Mouse (Mus musculus) cortical plate, adult 2 months (tissue): ENCODE results near the gene Sun1. TPM values are rescaled to one million over a fixed set of nuclear protein-coding genes. Genes with fewer than 3 reads are reported as not detected.

Experiments
- H3K27ac ChIP-seq: fragments of 200-500 bp; 2 replicates; pipeline ENCODE4 v1.5.1; 2012; ENCODE audit warnings: low read length, control low read depth, inconsistent platforms; ENCODE audit not compliant: insufficient read depth
- H3K4me1 ChIP-seq: fragments of 200-500 bp; 2 replicates; pipeline ENCODE4 v1.6.1; 2011; ENCODE audit warnings: low read length; ENCODE audit not compliant: control insufficient read depth, insufficient read depth
- H3K4me3 ChIP-seq: fragments of 200-500 bp; 2 replicates; pipeline ENCODE4 v1.5.1; 2011; ENCODE audit warnings: mild to moderate bottlenecking, low read length, control low read depth; ENCODE audit not compliant: insufficient read depth
- CTCF ChIP-seq: fragments of 200-500 bp; IDR thresholded peaks from 2 replicates; pipeline ENCODE4 v1.5.1; 2011; ENCODE audit warnings: mild to moderate bottlenecking, control low read depth, low read length; ENCODE audit not compliant: insufficient read depth; ENCODE audit errors: extremely low read depth
- POLR2A ChIP-seq: fragments of 200-500 bp; IDR thresholded peaks from 2 replicates; pipeline ENCODE4 v1.6.1; 2011; ENCODE audit warnings: mild to moderate bottlenecking, low read length, control low read depth; ENCODE audit not compliant: insufficient read depth; ENCODE audit errors: extremely low read depth
- polyA plus RNA-seq: library from polyadenylated mRNA; depleted of rRNA; stranded (reverse); fragments of >200 nt; gene quantifications from 2 replicates; pipeline ENCODE4 v1.2.3, GENCODE M21; 2012

The Sun1 gene
- polyA plus RNA-seq, 1 experiment = 115 TPM

GRCm38 (mm10) chr5:139241022-139241761, 40.8 kb downstream of the Sun1 start:
- TF ChIP-seq CTCF = no peak
- no peak for TF ChIP-seq POLR2A
- Histone ChIP-seq H3K4me1 (peaks cover 2% of the 10 kb centered on the region; the same call in 1 of the 2 replicates), H3K4me3 (no peak overlapping the region), H3K27ac (no peak overlapping the region)

DNA sequence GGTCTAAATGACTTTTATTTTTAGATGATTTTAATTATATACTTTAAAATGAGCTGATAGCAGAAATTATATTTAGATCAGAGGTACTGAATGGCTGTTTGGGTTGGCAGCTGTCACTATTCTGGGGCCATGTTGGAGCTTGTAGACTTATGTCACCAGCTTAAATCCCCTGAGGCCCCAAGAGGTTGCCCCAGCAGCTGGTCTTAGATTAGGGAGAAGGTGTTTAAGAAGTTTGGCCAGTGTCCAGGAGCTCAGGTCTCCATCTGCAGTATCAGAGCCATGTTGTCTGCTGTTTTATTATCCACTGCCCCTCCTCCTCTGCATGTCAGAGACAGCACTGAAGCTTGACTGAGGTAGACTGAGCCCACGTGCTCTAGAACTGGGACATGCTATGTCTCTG, 42.9 kb downstream of the Sun1 start:
- no peak overlapping the region for H3K4me3 ChIP-seq
- no peak for TF ChIP-seq CTCF
- TF ChIP-seq POLR2A = no peak
- H3K27ac ChIP-seq = no peak overlapping the region
- H3K4me1 ChIP-seq = peaks cover 2% of the 10 kb centered on the region; the same call in 1 of the 2 replicates

DNA sequence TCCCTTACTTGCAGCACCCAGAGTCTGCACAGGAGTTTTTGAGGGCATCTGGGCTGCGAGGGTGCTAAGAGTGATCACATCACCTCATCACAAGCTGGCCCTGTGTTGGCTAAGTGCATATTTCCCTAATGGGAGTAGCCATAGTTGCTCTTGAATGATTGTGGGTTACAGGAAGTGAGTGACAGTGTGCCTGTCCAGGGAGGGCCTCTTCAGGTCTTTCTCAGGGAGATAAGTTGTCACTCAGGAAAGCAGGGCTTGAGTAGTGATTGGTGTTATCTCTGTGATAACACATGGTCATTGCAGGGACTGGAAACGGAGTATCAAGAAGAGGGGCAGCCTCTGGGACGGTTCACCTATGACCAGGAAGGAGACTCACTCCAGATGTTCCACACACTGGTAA, 47.3 kb downstream of the Sun1 start:
- Histone ChIP-seq H3K4me3 (no peak overlapping the region), H3K4me1 (no peaks in the 10 kb centered on the region), H3K27ac (no peak overlapping the region)
- TF ChIP-seq POLR2A (no peak), CTCF (no peak)

- no peak overlapping the region for H3K27ac ChIP-seq
- TF ChIP-seq POLR2A = no peak
- peaks cover 2% of the 10 kb centered on the region for H3K4me1 ChIP-seq
- no peak overlapping the region for H3K4me3 ChIP-seq
These were observed 48.4 kb downstream of the Sun1 start for GRCm38 (mm10) chr5:139248846-139249245.

GRCm38 (mm10) chr5:139251279-139251678, 50.8 kb downstream of the Sun1 start:
- Histone ChIP-seq H3K4me1 (peaks cover 4% of the 10 kb centered on the region), H3K4me3 (no peak overlapping the region; the same call in 1 of the 2 replicates), H3K27ac (no peak overlapping the region)
- TF ChIP-seq POLR2A (no peak), CTCF (no peak)

DNA sequence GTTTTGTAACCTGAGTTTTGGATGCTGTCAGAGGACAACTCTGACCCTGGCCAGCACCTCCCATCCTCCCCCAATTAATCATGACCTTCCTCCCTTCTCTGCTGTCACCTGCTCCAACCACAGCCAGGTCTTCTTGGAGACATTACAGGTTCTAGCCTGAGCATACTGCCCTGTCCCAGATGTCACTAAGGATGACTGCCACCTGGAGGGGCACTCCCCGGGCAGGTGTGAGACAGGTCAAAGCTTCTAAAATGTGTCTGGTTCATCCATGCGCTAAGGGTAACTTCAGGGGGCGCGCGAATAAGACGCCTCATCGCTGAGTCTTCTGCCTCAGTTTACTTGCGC, 51.3 kb downstream of the Sun1 start:
- peak overlapping the region; percentile 97 for H3K4me3 ChIP-seq
- peak overlapping the region; percentile 60 for H3K27ac ChIP-seq
- peaks cover 4% of the 10 kb centered on the region for H3K4me1 ChIP-seq
- TF ChIP-seq POLR2A (no peak), CTCF (no peak)

- peak within 1 kb of the TSS; percentile 97 for H3K4me3 ChIP-seq
- H3K4me1 ChIP-seq = peaks cover 4% of the 10 kb centered on the region
- TF ChIP-seq CTCF = no peak
- TF ChIP-seq POLR2A = peak; percentile 84
- H3K27ac ChIP-seq = peak within 1 kb of the TSS; percentile 95
These were observed 51.9 kb downstream of the Sun1 start, which contains the start of gene Get4 for GRCm38 (mm10) chr5:139252081-139252909. Get4 (plus strand) TSS chr5:139252324.

DNA sequence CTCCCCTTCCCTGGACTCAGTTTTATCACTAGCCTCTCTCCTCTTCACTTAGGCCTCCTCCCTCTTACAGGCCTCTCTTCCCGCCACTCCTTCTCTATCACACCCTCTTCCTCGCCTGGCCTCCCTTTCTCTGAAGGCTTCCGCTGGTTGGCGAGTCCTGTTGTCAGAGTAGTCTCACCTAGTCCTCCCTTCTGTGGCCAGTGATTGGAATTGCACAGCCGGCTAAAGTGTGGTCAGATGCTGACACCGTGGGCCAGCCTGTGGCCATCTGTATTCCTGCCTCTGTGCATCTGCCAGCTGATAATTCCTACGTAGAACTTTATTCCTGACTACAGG, 52.4 kb downstream of the Sun1 start:
- no peak for TF ChIP-seq POLR2A
- TF ChIP-seq CTCF = no peak
- peak overlapping the region; percentile 97 for H3K4me3 ChIP-seq
- peaks cover 4% of the 10 kb centered on the region for H3K4me1 ChIP-seq
- peak overlapping the region; percentile 52 for H3K27ac ChIP-seq

GRCm38 (mm10) chr5:139253301-139253741, 52.9 kb downstream of the Sun1 start:
- TF ChIP-seq POLR2A = peak; percentile 35; the same call in 1 of the 2 replicates
- TF ChIP-seq CTCF = no peak
- H3K27ac ChIP-seq = peak overlapping the region; percentile 52; the same call in 1 of the 2 replicates
- peaks cover 4% of the 10 kb centered on the region for H3K4me1 ChIP-seq
- peak overlapping the region; percentile 97 for H3K4me3 ChIP-seq
